Mouse (Mus musculus): ENCODE results near the gene Dnlz. TPM values are rescaled to one million over a fixed set of nuclear protein-coding genes. Genes with fewer than 3 reads are reported as not detected.

The Dnlz gene
- polyA plus RNA-seq, 1 experiment from 2014 or later = 30.6 TPM

DNA sequence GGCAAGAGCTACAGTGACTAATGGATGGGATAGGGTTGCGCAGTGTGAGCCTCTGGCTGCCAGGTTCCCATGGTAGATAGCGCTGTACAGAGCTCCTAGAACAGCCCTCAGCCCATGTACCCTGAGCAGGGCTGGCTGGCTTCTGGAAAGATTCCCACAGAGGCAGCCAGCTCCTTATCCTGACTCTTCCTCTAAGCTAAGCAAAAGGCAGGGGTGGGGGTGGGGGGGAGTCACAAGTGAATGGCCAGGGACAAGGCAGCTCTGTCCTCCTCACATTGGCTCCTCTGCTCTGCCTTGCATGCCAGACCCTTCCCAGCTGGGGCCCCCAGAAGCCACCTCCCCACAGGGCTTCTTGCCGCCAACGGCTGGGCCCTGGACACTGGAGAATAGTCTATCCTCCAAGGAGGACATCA lies 21.8 kb downstream of the Dnlz start:
- no peak overlapping the region for H3K4me3 ChIP-seq (replicated peaks)
- peak; percentile 57; the same call in 1 of the 2 replicates for ATAC-seq

DNA sequence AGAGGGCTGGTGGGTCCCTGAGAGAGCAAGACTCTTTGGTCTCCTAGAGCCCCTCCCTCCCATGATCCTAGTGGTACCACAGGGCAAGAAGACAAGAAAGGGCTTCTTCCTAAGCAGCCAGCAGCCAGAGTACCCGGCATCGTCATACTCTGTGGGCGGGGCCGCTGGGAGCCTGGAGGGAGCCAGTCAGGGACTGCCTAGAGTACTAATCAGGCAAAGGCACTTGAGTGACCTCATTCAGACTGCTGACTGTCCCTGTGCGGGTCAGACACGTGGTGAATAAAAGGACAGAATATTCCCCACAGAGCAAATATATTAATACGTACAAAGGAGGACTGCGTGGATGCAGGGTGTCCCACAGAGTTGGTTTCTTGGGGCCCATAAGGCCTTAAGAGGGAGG lies 22.5 kb downstream of the Dnlz start:
- WGBS = 53% methylated on average over 8 of the region's 8 CpGs
- H3K36me3 ChIP-seq = peaks cover 78% of the 10 kb centered on the region

More for the DNA sequence above, 21.8 kb downstream of the Dnlz start:
- Histone ChIP-seq H3K27me3 (no peaks in the 10 kb centered on the region), H3K27ac (peak overlapping the region; percentile 21; the same call in 1 of the 2 replicates), H3K9ac (replicated peaks) (no peak overlapping the region), H3K36me3 (peaks cover 72% of the 10 kb centered on the region), H3K9me3 (no peaks in the 10 kb centered on the region), H3K4me2 (replicated peaks) (no peak overlapping the region), H3K4me1 (replicated peaks) (no peaks in the 10 kb centered on the region)
- WGBS = 86% methylated on average over 4 of the region's 4 CpGs

DNA sequence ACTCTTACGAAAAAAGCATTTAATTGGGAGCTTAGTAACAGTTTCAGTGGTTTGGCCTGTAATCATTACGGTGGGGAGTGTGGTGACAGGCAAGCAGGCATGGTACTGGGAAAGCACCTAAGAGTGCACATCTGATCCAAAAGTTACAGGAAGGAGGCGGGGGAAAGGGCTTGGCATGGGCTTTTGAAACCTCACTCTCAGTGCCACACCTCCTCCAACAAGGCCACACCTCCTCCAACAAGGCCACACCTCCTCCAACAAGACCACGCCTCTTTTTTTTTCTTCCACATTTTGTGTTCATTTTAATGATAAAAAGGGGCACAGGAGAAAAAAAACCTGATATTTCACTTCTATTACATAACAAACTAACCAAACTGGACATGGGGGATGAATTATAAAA lies 24.1 kb downstream of the Dnlz start:
- H3K9me3 ChIP-seq = no peaks in the 10 kb centered on the region
- H3K36me3 ChIP-seq = peaks cover 92% of the 10 kb centered on the region
- H3K27me3 ChIP-seq = no peaks in the 10 kb centered on the region
- H3K9ac ChIP-seq (replicated peaks) = no peak overlapping the region
- no peak overlapping the region for H3K27ac ChIP-seq
- H3K4me1 ChIP-seq (replicated peaks) = no peaks in the 10 kb centered on the region
- H3K4me2 ChIP-seq (replicated peaks) = no peak overlapping the region
- ATAC-seq = no peak
- 91% methylated on average over 4 of the region's 4 CpGs for WGBS
- no peak overlapping the region for H3K4me3 ChIP-seq (replicated peaks)

More for the DNA sequence above, 22.5 kb downstream of the Dnlz start:
- ATAC-seq = no peak
- Histone ChIP-seq H3K27me3 (no peaks in the 10 kb centered on the region), H3K4me1 (replicated peaks) (no peaks in the 10 kb centered on the region), H3K27ac (0 out of 2 replicates have a peak overlapping the region, but pooled peaks have one; percentile 21), H3K4me2 (replicated peaks) (no peak overlapping the region), H3K4me3 (replicated peaks) (no peak overlapping the region), H3K9ac (replicated peaks) (no peak overlapping the region), H3K9me3 (no peaks in the 10 kb centered on the region)

DNA sequence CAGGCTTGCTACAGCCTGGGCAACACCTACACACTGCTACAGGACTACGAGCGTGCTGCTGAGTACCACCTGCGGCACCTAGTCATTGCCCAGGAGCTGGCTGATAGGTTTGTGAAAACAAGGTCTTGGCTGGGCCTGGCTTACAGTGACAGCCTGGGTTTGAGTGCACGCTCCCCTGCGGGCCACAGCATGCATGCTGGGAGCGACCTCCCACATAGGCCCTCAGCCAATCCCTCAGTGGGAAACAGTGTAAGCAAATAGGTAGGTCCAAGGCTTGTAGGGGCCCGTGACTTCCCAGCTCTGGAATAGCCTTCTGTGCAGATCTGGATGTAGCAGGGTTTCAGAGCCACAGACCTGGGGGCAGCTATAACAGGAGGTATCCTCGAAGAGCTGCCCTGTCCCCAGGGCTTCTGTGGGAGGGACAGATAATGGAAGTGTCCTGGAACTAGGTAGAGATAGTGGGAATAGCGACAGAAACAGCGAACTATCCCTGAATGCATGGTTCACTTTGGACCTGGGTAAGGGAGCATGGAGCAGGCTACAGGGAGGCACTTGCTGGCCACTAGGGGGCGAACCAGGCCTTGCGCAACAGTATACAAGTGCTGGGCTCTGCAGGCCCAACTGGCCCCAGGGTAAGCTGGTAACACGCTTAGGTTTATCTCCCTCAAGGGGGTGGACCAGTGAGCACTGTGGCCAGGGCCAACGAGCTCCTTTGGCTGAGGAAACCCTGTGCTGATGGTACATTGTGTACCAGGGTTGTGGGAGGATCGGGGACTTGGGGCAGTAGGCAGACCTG lies 26.3 kb downstream of the Dnlz start:
- no peak overlapping the region for H3K4me2 ChIP-seq (replicated peaks)
- H3K4me3 ChIP-seq (replicated peaks) = no peak overlapping the region
- H3K9me3 ChIP-seq = no peaks in the 10 kb centered on the region
- no peak overlapping the region for H3K9ac ChIP-seq (replicated peaks)
- H3K27ac ChIP-seq = no peak overlapping the region
- H3K36me3 ChIP-seq = peaks cover 90% of the 10 kb centered on the region
- no peaks in the 10 kb centered on the region for H3K27me3 ChIP-seq
- WGBS = 63% methylated on average over 15 of the region's 15 CpGs
- peaks cover 20% of the 10 kb centered on the region for H3K4me1 ChIP-seq (replicated peaks)
- peak; percentile 75 for ATAC-seq

DNA sequence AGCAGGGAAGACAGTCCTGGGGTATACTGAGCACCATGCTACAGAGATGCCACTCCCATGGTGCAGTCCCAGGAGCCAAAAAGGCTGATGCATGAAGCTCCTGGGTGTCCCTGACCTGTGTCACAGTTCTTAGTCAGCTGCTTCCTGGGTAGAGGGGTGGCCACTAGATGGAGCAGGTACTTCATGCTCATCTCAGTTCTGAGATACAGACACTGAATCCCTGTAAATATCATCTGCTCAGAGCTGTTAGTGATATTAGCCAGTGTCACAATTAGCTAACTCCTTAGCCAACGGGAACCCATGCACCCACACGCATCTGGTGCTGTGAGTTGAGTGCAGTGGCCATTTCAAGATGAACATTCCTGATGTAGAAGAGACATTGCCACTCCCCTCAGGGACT lies 27.0 kb downstream of the Dnlz start:
- H3K9me3 ChIP-seq = no peaks in the 10 kb centered on the region
- H3K4me3 ChIP-seq (replicated peaks) = no peak overlapping the region
- H3K4me2 ChIP-seq (replicated peaks) = no peak overlapping the region
- H3K4me1 ChIP-seq (replicated peaks) = peaks cover 26% of the 10 kb centered on the region
- H3K27me3 ChIP-seq = no peaks in the 10 kb centered on the region
- H3K9ac ChIP-seq (replicated peaks) = no peak overlapping the region
- no peak overlapping the region for H3K27ac ChIP-seq
- peaks cover 83% of the 10 kb centered on the region for H3K36me3 ChIP-seq
- WGBS = 90% methylated on average over 2 of the region's 2 CpGs
- ATAC-seq = no peak

DNA sequence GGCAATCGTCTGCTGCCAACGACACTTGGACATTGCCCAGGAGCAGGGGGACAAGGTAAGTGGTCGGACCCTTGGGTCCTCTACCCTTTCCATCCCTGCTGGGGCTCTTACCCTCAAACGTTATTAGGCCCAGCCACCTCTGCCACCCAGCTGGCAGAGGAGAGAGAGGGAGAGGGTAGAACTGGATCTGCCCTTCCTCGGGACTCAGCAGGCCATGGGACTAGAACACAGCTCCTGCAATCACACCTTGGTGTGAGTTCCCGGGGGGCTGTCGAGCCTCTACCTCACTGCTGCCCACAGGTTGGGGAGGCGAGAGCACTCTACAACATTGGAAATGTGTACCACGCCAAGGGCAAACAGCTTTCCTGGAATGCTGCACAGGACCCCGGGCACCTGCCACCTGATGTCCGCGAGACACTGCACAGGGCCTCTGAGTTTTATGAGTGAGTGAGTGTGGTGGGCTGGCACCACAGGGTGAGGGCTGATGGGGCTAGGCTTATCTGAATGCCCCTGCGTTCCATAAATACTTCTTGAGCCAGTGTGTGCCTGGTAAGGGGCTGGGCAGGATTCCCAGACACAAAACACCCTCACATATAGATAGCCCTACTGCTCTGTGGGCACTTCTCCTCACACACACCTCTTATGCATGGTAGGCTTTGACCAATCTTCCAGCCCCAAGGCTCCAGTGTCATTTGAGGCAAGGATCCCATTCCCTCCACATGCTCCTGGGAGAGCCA lies 28.2 kb downstream of the Dnlz start:
- Histone ChIP-seq H3K9me3 (no peaks in the 10 kb centered on the region), H3K4me1 (replicated peaks) (peaks cover 38% of the 10 kb centered on the region), H3K4me2 (replicated peaks) (no peak overlapping the region), H3K27me3 (no peaks in the 10 kb centered on the region), H3K9ac (replicated peaks) (no peak overlapping the region), H3K27ac (no peak overlapping the region), H3K36me3 (peaks cover 75% of the 10 kb centered on the region), H3K4me3 (replicated peaks) (no peak overlapping the region)
- ATAC-seq = no peak
- 95% methylated on average over 13 of the region's 13 CpGs for WGBS

DNA sequence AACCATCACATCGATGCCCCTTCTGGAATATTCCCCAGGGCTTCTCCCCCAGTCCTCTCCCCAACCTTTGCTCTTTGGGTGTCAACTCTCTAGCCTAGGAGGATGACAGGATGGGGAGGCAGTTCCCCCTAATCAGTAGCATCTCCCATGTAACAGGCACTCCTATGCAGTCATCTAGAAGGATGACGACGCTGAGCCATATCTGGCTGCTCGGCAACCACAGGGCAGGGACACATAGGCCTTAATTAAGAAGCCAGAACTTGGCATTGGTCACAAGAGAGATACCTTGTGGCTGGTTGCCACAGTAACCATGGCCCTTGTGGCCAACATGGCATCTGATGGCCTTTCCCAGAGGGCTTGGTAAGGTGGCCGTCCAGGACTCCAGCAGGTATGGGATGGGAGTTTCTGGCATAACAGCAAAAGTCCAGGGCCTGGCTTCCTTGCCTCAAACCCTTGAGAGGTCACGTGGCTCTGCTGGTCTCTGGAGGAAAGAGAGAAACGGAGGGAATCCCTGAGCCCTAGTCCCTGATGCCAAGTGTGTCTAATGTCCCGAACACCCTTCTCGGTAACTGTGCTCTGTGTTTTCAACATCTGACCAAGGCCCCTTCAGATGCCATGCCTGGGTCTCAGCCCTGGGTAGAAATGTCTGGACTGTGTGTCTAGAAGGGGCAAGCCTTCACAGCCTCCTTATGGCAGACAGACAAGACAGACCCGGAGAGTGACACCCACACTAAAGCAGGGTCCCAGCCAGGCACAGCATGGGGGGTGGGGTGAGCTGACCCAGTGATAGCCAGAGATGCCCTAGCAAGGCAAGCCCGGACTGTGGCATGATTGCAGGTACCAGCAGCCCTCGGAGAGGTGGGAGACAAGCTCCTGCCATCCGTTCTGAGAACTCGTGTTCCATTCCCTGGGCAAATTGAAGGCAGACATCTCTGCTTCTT lies 31.4 kb downstream of the Dnlz start:
- H3K27ac ChIP-seq = no peak overlapping the region
- peaks cover 47% of the 10 kb centered on the region for H3K36me3 ChIP-seq
- peak overlapping the region; percentile 32; the same call in 1 of the 2 replicates for H3K9ac ChIP-seq (replicated peaks)
- 88% methylated on average over 14 of the region's 14 CpGs for WGBS
- no peak overlapping the region for H3K4me2 ChIP-seq (replicated peaks)
- H3K4me1 ChIP-seq (replicated peaks) = peaks cover 65% of the 10 kb centered on the region
- no peak overlapping the region for H3K4me3 ChIP-seq (replicated peaks)
- no peaks in the 10 kb centered on the region for H3K27me3 ChIP-seq
- no peak for ATAC-seq
- H3K9me3 ChIP-seq = no peaks in the 10 kb centered on the region

DNA sequence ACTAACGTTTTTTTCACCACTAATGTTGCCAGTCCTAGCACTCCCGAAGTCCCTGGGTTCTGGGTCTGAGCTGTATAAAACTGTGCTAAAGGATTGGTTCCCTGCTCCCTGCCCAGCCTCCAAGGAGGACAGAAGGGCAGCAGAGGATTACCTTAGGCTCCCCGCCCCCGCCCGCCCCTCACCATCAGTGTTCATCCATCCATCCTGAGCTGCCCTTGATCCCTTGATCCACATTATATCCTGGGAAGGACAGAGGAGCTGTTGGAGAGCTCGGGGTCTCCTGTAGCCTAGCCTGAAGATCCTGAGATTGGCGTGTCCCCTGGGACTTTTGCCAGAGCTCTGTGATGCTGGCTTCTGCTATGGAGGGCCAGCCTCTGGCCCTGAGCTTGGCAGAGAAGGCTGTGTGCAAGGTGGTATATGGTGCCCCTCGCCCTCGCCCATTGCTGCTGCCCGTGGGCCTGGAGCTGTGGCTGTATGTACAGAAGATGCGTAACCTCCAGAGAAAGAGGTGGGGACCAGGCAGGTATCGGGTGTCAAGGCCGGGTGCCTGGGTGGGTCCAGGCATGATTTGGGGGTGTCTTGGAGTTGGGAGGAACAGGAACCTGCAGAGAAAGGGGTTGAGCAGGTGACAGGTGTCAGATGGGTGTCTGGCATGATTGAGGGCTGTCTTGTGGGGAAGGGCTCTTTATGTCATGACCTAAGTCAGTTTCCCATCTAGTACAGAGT lies 32.2 kb downstream of the Dnlz start:
- Histone ChIP-seq H3K27ac (no peak overlapping the region), H3K9ac (replicated peaks) (peak overlapping the region; percentile 25; the same call in 1 of the 2 replicates), H3K27me3 (no peaks in the 10 kb centered on the region), H3K4me3 (replicated peaks) (no peak overlapping the region), H3K36me3 (peaks cover 39% of the 10 kb centered on the region), H3K4me2 (replicated peaks) (0 out of 2 replicates have a peak overlapping the region, but pooled peaks have one; percentile 15), H3K9me3 (no peaks in the 10 kb centered on the region), H3K4me1 (replicated peaks) (peaks cover 68% of the 10 kb centered on the region)
- WGBS = 82% methylated on average over 13 of the region's 13 CpGs
- ATAC-seq = no peak

DNA sequence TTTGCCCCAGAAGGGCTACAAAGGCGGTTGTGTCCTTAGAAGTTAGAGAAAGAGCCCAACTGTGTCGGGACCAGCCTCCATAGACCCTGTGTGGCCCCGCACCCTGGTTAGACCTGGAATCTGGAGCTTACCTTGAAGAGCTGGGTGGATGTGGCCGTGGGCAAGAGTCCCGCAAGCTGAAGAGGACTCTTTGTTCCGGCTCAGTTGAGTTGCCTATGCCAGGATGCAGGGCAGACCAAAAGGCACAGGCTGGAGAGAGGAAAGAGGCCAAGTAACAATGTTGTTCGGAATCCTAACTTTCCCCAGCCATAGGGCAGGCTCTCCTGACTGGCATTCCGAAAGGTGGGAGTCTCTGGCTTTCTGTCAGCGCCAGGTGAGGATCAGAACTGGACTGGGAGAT lies 32.8 kb downstream of the Dnlz start:
- H3K27ac ChIP-seq = no peak overlapping the region
- H3K4me1 ChIP-seq (replicated peaks) = peaks cover 73% of the 10 kb centered on the region
- no peaks in the 10 kb centered on the region for H3K27me3 ChIP-seq
- ATAC-seq = no peak
- peak overlapping the region; percentile 8; the same call in 1 of the 2 replicates for H3K9ac ChIP-seq (replicated peaks)
- H3K4me2 ChIP-seq (replicated peaks) = peak overlapping the region; percentile 96
- H3K9me3 ChIP-seq = no peaks in the 10 kb centered on the region
- 87% methylated on average over 9 of the region's 9 CpGs for WGBS
- no peak overlapping the region for H3K4me3 ChIP-seq (replicated peaks)
- peaks cover 33% of the 10 kb centered on the region for H3K36me3 ChIP-seq

DNA sequence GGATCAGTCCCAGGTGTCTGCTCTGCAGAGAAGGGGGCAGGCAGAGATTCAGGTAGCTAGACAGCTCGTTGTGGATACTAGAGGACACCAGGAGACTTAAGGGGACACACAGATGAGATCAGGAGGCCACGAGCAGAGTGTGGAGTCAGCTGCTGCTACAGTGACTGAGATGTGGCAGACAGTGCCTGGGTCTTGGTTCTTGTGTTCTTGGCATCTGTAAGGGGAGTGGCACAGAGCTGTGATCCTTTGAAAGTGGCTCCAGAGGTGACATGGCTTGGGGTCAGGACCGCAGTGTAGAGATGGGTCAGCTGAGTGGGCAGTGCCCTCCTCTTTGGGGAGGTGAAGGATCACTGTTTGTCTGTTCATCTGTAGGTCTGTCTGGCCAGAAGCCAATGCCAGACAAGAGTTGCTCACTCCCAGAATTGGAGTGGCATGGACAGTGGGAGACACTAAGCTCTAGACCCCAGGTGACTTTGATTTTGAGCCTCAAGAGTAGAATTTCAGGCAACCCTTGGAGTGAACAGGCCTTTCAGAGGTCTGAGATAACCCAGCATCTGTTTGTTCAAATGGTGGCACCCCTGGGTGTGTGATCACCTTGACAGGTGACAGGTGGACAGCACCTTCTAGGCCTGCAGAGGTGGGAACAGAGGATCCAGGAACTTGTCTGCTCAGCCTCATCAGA lies 33.8 kb downstream of the Dnlz start:
- ATAC-seq = no peak
- H3K36me3 ChIP-seq = peaks cover 23% of the 10 kb centered on the region
- peak overlapping the region; percentile 96 for H3K4me2 ChIP-seq (replicated peaks)
- H3K27me3 ChIP-seq = no peaks in the 10 kb centered on the region
- H3K4me3 ChIP-seq (replicated peaks) = peak overlapping the region; percentile 96
- no peaks in the 10 kb centered on the region for H3K9me3 ChIP-seq
- no peak overlapping the region for H3K27ac ChIP-seq
- H3K9ac ChIP-seq (replicated peaks) = peak overlapping the region; percentile 98
- peaks cover 73% of the 10 kb centered on the region for H3K4me1 ChIP-seq (replicated peaks)
- WGBS = 87% methylated on average over 3 of the region's 3 CpGs

Measured in midbrain, embryonic 13.5 days (tissue).